Mouse (Mus musculus): ENCODE data around the gene Tbata.

Gene Tbata

GRCm38 (mm10) chr10:61167333-61168096 is 4.2 kb upstream of the Tbata start:
- DNase-seq (ENCODE audit: low spot score), result no peak

- DNase-seq (ENCODE audit: low spot score), result no peak
These were observed 3.4 kb upstream of the Tbata start for GRCm38 (mm10) chr10:61168393-61168792.

- DNase-seq (ENCODE audit: low spot score), result no peak
These were observed 742 bp downstream of the Tbata start for GRCm38 (mm10) chr10:61172496-61172895.

GRCm38 (mm10) chr10:61174711-61175441 is 3.1 kb downstream of the Tbata start:
- DNase-seq (ENCODE audit: low spot score), result no peak

GRCm38 (mm10) chr10:61175442-61176204 is 3.9 kb downstream of the Tbata start:
- peak; percentile 54 for DNase-seq (ENCODE audit: low spot score)

GRCm38 (mm10) chr10:61176221-61176790 is 4.6 kb downstream of the Tbata start:
- DNase-seq (ENCODE audit: low spot score), result no peak

- DNase-seq (ENCODE audit: low spot score), result no peak
These were observed 6.0 kb downstream of the Tbata start for GRCm38 (mm10) chr10:61177751-61178150.

- no peak for DNase-seq (ENCODE audit: low spot score)
These were observed 6.9 kb downstream of the Tbata start for GRCm38 (mm10) chr10:61178687-61179086.

GRCm38 (mm10) chr10:61179927-61180326 is 8.2 kb downstream of the Tbata start:
- DNase-seq (ENCODE audit: low spot score), result no peak

GRCm38 (mm10) chr10:61187001-61187400 is 15.2 kb downstream of the Tbata start:
- DNase-seq (ENCODE audit: low spot score), result no peak

GRCm38 (mm10) chr10:61188010-61188409 is 16.3 kb downstream of the Tbata start:
- no peak for DNase-seq (ENCODE audit: low spot score)

- peak; percentile 39 for DNase-seq (ENCODE audit: low spot score)
These were observed 22.9 kb downstream of the Tbata start for GRCm38 (mm10) chr10:61194611-61195010.

GRCm38 (mm10) chr10:61195216-61195615 is 23.5 kb downstream of the Tbata start:
- no peak for DNase-seq (ENCODE audit: low spot score)

- no peak for DNase-seq (ENCODE audit: low spot score)
These were observed 24.1 kb downstream of the Tbata start for GRCm38 (mm10) chr10:61195718-61196291.

GRCm38 (mm10) chr10:61199566-61200213 is 27.9 kb downstream of the Tbata start:
- peak; percentile 75 for DNase-seq (ENCODE audit: low spot score)

- no peak for DNase-seq (ENCODE audit: low spot score)
These were observed 28.6 kb downstream of the Tbata start for GRCm38 (mm10) chr10:61200232-61200820.

GRCm38 (mm10) chr10:61200998-61201397 is 29.2 kb downstream of the Tbata start:
- DNase-seq (ENCODE audit: low spot score), result no peak

GRCm38 (mm10) chr10:61201596-61202318 is 30.0 kb downstream of the Tbata start:
- no peak for DNase-seq (ENCODE audit: low spot score)

GRCm38 (mm10) chr10:61203930-61204329 is 32.2 kb downstream of the Tbata start:
- DNase-seq (ENCODE audit: low spot score), result no peak

GRCm38 (mm10) chr10:61208114-61208684 is 36.4 kb downstream of the Tbata start:
- no peak for DNase-seq (ENCODE audit: low spot score)
